9 mouse cellular contexts compared by ENCODE assay signal in genomic region chr1:52800340-52800740, GRCm38 (mm10). TPM values are rescaled to one million over a fixed set of nuclear protein-coding genes. Genes with fewer than 3 reads are reported as not detected.
DNase-seq lines count a peak whose midpoint lies in the region; ATAC-seq and TF ChIP-seq lines count a peak whose summit lies in the region.
"Had no signal": no experiment of that assay in that cellular context is flagged by ENCODE, and none has a peak within 500 bp of the region (broad histone marks: within the 10 kb centered on the region; RNA-seq: fewer than 3 reads in every experiment).

No protein-coding gene starts in this region.

- no peak overlapping the region for H3K9ac ChIP-seq in lung, embryonic 14.5 days
- H3K9ac ChIP-seq: midbrain, embryonic 12.5 days had no signal

- ATAC-seq in lung, embryonic 14.5 days (ENCODE audit: insufficient read depth): no peak

- peak; percentile 45 for DNase-seq in heart, adult 8-10 months (ENCODE audit: low spot score)
- no peak for DNase-seq in heart, embryonic 10.5 days (ENCODE audit: low spot score)
- DNase-seq in lung, embryonic 14.5 days: no peak
- DNase-seq in splenic B cell, adult 2 months (ENCODE audit: low read depth, low spot score): peak; percentile 87
- DNase-seq in c-Kit-positive CD71-positive TER-119-positive erythroid progenitor cells, embryonic 14.5 days (ENCODE audit: low spot score): no peak
- no peak for DNase-seq in gastrocnemius, adult 18-20 months (ENCODE audit: low spot score)
- DNase-seq in layer of hippocampus, postnatal 14 days (ENCODE audit: low spot score in 2 of 2): no peak

- no peak overlapping the region for H3K4me2 ChIP-seq in lung, embryonic 14.5 days
- H3K4me2 ChIP-seq: midbrain, embryonic 12.5 days had no signal

- H3K36me3 ChIP-seq in heart, embryonic 10.5 days: no peaks in the 10 kb centered on the region
- H3K36me3 ChIP-seq in lung, embryonic 14.5 days (ENCODE audit: insufficient read depth): peaks cover 3% of the 10 kb centered on the region; the same call in 1 of the 2 replicates
- no peaks in the 10 kb centered on the region for H3K36me3 ChIP-seq in splenic B cell, adult 2 months (ENCODE audit: control insufficient read depth, insufficient read depth, low read length, poor library complexity, severe bottlenecking)
- H3K36me3 ChIP-seq: midbrain, embryonic 12.5 days had no signal

- H3K27ac ChIP-seq in heart, embryonic 10.5 days: no peak overlapping the region
- H3K27ac ChIP-seq in brown adipose tissue, adult 24 weeks (replicated peaks; ENCODE audit: low read depth, low read length): peak overlapping the region; percentile 38
- H3K27ac ChIP-seq in lung, embryonic 14.5 days (ENCODE audit: low read depth): peak overlapping the region; percentile 15; the same call in 1 of the 2 replicates
- H3K27ac ChIP-seq: midbrain, embryonic 12.5 days had no signal

- 51% methylated on average over 3 of the region's 3 CpGs for WGBS in heart, embryonic 10.5 days
- 38% methylated on average over 3 of the region's 3 CpGs for WGBS in lung, embryonic 14.5 days

- no peaks in the 10 kb centered on the region for H3K27me3 ChIP-seq in heart, embryonic 10.5 days (ENCODE audit: insufficient read depth, poor library complexity, severe bottlenecking)
- H3K27me3 ChIP-seq in lung, embryonic 14.5 days (ENCODE audit: insufficient read depth, low read length): no peaks in the 10 kb centered on the region
- no peaks in the 10 kb centered on the region for H3K27me3 ChIP-seq in splenic B cell, adult 2 months (ENCODE audit: control insufficient read depth, insufficient read depth, low read length, poor library complexity, severe bottlenecking)
- H3K27me3 ChIP-seq: midbrain, embryonic 12.5 days had no signal

- TF ChIP-seq CTCF in lung, embryonic 14.5 days (IDR thresholded peaks at IDR 0.05; ENCODE audit: low read depth): no peak

- peaks cover 23% of the 10 kb centered on the region for H3K4me1 ChIP-seq in heart, embryonic 10.5 days
- peaks cover 15% of the 10 kb centered on the region for H3K4me1 ChIP-seq in brown adipose tissue, adult 24 weeks (ENCODE audit: control insufficient read depth, insufficient read depth, insufficient read length, low read length)
- no peaks in the 10 kb centered on the region; the same call in 1 of the 2 replicates for H3K4me1 ChIP-seq in lung, embryonic 14.5 days (ENCODE audit: insufficient read depth)

- H3K4me3 ChIP-seq in heart, embryonic 10.5 days: no peak overlapping the region
- no peak overlapping the region for H3K4me3 ChIP-seq in brown adipose tissue, adult 24 weeks (ENCODE audit: insufficient read depth, low read depth, low read length)
- no peak overlapping the region for H3K4me3 ChIP-seq in lung, embryonic 14.5 days (ENCODE audit: low read depth, low read length)
- H3K4me3 ChIP-seq: midbrain, embryonic 12.5 days had no signal

- H3K9me3 ChIP-seq in heart, embryonic 10.5 days: no peaks in the 10 kb centered on the region
- no peaks in the 10 kb centered on the region for H3K9me3 ChIP-seq in lung, embryonic 14.5 days (ENCODE audit: low read depth, low read length)
- H3K9me3 ChIP-seq: midbrain, embryonic 12.5 days had no signal

RNA-seq across cellular contexts. Expression of gene Inpp1, which starts 17.1 kb away (rescaled TPM):
- total RNA-seq in heart, adult 8-10 months (2022): 10 to 100 TPM; 11.8 to 20.0 (median 16.8) TPM
- 13.8 and 15.5 TPM in 2 replicates for polyA plus RNA-seq in heart, embryonic 10.5 days (2016; fragmentation: Nextera tagmentation; extraction: Ambion mirVana)
- polyA plus RNA-seq in brown adipose tissue, adult 24 weeks (2012; ENCODE audit: insufficient read depth, insufficient read length, missing spikeins): 8.8 and 9.1 TPM in 2 replicates
- polyA plus RNA-seq in lung, embryonic 14.5 days (2014; fragmentation: Nextera tagmentation; extraction: Ambion mirVana): 9.8 and 9.9 TPM in 2 replicates
- 1 to 10 TPM; 3.7 to 4.4 TPM for total RNA-seq in gastrocnemius, adult 18-20 months (2021)
- 10 to 100 TPM; 42.7 to 49.8 TPM for total RNA-seq in layer of hippocampus, postnatal 14 days (2021)

RNA-seq across cellular contexts. Expression of gene Hibch, which starts 44.4 kb away (rescaled TPM):
- 10 to 100 TPM; 84.4 to 94.4 (median 88.9) TPM for total RNA-seq in heart, adult 8-10 months (2022)
- polyA plus RNA-seq in heart, embryonic 10.5 days (2016; fragmentation: Nextera tagmentation; extraction: Ambion mirVana): 28.4 and 30.4 TPM in 2 replicates
- 379 and 385 TPM in 2 replicates for polyA plus RNA-seq in brown adipose tissue, adult 24 weeks (2012; ENCODE audit: insufficient read depth, insufficient read length, missing spikeins)
- 19.2 and 20.6 TPM in 2 replicates for polyA plus RNA-seq in lung, embryonic 14.5 days (2014; fragmentation: Nextera tagmentation; extraction: Ambion mirVana)
- total RNA-seq in gastrocnemius, adult 18-20 months (2021): 10 to 100 TPM; 34.1 to 38.4 TPM
- total RNA-seq in layer of hippocampus, postnatal 14 days (2021): 10 to 100 TPM; 14.1 to 16.5 TPM

Comparison
In these comparisons a context has a peak if more than half of its experiments do, and no peak if none do; other contexts are left out.
1. DNase-seq: peak in heart, adult 8-10 months (single experiment) and splenic B cell, adult 2 months (single experiment); none in heart, embryonic 10.5 days (single experiment), lung, embryonic 14.5 days (single experiment), c-Kit-positive CD71-positive TER-119-positive erythroid progenitor cells, embryonic 14.5 days (single experiment), gastrocnemius, adult 18-20 months (single experiment) and layer of hippocampus, postnatal 14 days (0 of 2).